Mouse (Mus musculus) left cerebral cortex, postnatal 25 days (tissue): ENCODE results near the gene Cyp1a1. TPM values are rescaled to one million over a fixed set of nuclear protein-coding genes. Genes with fewer than 3 reads are reported as not detected.

ENCODE experiments used
- DNase-seq, 2 experiments: peaks; one replicate each; pipeline ENCODE4 v3.0.0; 2022; ENCODE audit warnings: low spot score in 2 of 2, mixed read lengths in 1 of 2
- intact Hi-C: fragments of 180-260 bp; cut with DNase I; formaldehyde crosslinking; loops from one replicate; pipeline ENCODE4 v1.15.1; 2025
- total RNA-seq, 2 experiments: library from RNA; stranded (reverse); gene quantifications; 2 replicates each; pipeline ENCODE4 v1.2.3; 2021

Cyp1a1 gene
- total RNA-seq, result under 1 TPM in 1 of 2 experiments, not detected in 1; 0.14 TPM

DNA sequence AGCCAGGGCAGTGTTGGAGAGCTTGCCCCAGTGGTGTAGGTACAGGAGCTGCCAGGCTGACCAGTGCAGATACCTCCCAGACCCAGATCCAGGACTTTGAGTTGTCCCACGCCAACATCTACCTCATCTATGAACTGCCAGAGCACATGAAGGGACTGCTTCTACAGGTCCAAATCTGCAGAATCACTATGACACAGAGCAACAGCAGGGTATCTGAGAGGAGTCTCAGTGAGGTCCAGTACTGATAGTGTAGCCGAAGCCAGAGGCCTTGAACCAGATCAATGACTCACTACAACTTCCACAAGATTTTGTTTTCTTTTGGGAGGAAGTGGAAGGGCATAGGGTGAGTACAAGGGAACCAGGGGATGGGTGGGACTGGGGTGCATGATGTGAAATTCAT, at the start of gene Cyp1a1:
Gene Cyp1a1 (plus strand): TSS at position 178 of the 400 bp plus-strand sequence.
- intact Hi-C loops, result no loop called here
- no peak for DNase-seq

DNA sequence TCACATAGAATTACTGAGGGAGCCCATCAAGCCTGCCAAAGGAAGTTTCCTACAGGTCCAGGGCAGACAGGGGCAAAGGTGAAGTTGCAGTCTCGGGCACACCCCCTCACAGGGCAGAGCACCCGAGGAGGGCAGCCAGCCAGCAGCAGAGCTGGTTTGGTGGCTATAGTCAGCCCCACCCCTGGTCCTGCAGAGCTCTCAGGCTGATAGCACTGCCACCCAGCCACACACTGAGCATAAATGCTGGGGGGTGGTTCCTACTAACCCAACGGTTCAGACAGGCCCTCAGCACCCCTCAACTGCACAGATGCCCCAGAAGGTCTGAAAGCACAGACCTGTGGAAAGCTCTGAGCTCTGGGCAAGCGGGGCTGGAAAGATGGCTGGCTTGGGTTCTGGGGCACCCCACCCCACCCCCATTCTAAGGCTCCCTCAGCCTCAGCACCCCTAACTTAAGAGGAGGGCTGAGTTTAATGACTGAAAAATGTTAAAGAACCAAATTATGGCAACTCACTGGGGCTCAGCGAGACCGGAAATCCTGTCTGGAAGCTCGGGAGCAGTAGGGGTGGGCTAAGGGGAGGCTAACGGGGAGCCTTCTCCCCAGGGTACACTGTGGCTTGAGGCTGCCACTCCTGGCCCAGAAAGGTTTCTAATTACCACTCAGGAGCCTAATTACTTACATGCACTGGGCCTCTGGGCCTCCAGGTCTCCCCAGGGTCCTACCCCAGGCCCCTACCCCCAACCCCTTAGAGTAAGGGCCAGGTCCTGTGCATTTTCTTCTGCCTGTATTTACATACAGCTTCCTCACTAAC, 48.9 kb upstream of the Cyp1a1 start:
- DNase-seq, result no peak
- intact Hi-C loops, result no loop called here

DNA sequence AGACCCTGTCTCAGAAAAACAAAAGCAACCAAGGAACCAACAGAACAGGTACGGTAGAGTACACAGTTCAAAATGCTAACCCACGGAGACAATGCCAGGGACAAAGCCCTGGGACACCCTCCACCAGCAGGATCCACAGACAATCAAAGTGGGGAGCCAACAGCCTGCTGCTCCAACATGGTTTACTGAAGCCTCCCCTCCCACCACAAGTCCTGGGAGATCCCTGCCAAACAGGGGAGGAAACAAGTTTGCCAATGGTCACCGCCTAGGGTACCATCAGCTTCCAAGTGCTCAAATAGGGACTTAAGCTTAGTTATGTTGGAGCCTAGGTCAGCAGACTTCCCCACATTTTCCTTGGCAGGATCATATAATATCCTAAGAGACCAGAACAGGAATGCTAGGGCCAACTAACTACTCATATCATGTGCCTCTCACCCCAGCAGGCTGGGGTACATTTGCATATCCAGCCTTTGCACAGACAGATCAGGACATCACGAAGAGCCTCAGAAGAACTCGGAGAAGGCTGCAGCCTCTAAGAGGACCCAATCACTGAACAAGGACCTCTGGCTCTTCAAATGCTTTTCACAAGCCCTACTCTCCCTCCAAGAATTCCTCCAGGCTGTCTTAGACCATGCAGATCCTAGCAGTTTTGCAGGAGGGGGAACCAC, 47.9 kb upstream of the Cyp1a1 start:
- intact Hi-C loops, result no loop called here
- DNase-seq, result no peak

GRCm38 (mm10) chr9:57640384-57640783, 47.3 kb upstream of the Cyp1a1 start:
- peak; percentile 45 to 47 for DNase-seq
- intact Hi-C loops, result no loop called here

GRCm38 (mm10) chr9:57641022-57641421, 46.7 kb upstream of the Cyp1a1 start:
- DNase-seq, result no peak
- intact Hi-C loops, result no loop called here

- DNase-seq, result peak in 1 of 2 experiments; percentile 58
- intact Hi-C loops, result no loop called here
These were observed 45.8 kb upstream of the Cyp1a1 start for GRCm38 (mm10) chr9:57641775-57642550.

DNA sequence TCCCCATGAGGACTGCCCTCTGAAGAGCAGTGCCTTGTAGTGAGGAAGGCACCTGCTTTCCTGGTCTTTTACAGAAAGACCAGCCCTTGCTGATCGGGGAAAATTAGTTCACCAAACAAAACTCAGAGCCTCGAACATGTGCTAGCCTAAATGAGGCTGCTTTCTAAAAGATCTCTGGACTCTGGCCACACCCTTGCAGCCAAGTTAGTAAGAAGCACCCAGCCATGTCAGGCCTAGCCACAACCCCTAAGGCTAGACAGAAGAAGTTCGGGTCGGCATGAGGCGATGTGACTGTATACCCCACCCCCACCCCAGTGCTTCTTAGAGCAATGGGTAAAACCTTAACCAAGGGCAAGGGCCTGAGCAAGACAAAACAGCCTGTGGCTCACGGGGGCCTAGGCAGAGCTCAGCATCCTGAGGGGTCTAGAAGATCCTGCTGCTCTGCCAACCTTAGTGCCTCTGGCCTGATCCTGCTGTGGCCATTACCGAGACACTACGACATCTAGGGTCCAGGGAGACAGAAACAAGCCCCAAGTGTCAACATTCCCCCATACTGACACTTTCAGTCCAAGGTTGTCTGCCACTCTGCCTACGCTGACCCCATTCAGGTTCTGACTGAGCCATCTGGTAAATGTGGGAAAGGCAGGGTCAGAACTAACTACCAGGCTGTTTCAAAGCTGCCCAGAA, 44.4 kb upstream of the Cyp1a1 start:
- no peak for DNase-seq
- intact Hi-C loops, result no loop called here

- intact Hi-C loops, result loop anchor here (2.0 kb wide), 1 partner anchor 15 kb away; no protein-coding TSS in a partner anchor
- DNase-seq, result no peak
These were observed 43.9 kb upstream of the Cyp1a1 start for GRCm38 (mm10) chr9:57643856-57644180.

DNA sequence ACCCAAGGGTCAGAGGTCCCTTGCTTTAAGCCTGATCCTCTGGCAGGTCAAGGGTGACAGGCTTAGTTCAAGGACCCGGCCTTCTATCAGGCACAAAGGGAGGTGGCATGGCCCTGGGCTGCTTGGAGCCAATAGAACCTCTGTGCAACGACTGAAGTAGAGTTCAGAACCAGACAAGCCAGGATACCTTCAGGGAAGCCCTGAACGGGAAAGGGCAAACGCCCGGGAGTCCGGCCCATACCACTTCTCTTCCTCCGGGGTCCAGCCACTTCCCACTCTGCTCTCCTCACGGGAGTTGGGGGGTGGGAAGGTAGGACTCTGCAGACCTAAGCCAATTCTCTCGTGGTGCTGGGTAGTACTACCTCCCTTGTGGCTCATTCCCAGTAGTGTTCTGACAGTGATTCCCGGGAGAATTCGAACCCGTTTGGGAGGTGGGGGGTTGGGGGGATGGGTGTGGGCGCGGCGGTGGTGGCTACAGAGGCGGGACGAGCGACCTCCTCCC, 43.2 kb upstream of the Cyp1a1 start:
- intact Hi-C loops, result loop anchor here (2.0 kb wide), 1 partner anchor 16 kb away; no protein-coding TSS in a partner anchor
- DNase-seq, result no peak

- intact Hi-C loops, result loop anchor here (2.0 kb wide), 1 partner anchor 16 kb away; no protein-coding TSS in a partner anchor
- DNase-seq, result peak; percentile 91 to 92
These were observed 42.5 kb upstream of the Cyp1a1 start for GRCm38 (mm10) chr9:57644944-57645893.

- DNase-seq, result no peak
- intact Hi-C loops, result no loop called here
These were observed 41.1 kb upstream of the Cyp1a1 start for GRCm38 (mm10) chr9:57646551-57647103.

DNA sequence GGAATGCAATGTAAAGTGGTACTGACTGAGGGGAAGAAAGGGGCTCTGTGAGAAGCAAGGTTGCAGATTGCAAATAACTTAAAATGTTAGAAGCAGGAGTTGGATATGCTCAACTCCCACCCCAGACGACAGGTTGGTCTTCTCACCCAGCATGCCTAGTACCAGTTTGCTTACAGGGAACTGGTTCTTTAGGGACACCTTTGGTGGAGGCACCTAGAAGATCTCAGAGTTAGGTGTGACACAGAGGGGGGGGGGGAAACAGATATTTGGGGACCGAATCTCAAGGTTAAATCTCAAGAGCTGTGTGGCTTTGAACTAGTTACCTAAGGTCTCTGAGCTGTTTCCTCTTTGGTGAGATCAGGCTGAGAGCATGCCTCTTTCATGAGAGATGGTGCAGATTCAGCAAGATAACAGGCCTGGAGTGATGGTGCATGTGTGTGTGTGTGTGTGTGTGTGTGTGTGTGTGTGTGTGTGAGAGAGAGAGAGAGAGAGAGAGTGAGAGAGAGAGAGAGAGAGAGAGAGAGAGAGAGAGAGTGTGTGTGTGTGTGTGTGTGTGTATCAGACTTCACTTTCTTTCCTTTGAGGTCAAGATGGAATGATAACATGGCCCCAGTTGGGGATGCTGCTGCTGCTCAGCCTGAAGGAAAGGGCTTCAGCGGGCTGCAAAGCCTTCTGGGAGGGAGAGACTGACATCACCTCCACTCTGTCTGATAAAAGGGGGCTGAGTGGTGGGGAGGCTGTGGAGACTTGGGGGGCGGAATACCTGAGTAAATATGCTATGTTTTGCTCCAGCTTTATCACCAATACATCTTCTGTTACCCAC, 40.2 kb upstream of the Cyp1a1 start:
- DNase-seq, result no peak
- intact Hi-C loops, result no loop called here

DNA sequence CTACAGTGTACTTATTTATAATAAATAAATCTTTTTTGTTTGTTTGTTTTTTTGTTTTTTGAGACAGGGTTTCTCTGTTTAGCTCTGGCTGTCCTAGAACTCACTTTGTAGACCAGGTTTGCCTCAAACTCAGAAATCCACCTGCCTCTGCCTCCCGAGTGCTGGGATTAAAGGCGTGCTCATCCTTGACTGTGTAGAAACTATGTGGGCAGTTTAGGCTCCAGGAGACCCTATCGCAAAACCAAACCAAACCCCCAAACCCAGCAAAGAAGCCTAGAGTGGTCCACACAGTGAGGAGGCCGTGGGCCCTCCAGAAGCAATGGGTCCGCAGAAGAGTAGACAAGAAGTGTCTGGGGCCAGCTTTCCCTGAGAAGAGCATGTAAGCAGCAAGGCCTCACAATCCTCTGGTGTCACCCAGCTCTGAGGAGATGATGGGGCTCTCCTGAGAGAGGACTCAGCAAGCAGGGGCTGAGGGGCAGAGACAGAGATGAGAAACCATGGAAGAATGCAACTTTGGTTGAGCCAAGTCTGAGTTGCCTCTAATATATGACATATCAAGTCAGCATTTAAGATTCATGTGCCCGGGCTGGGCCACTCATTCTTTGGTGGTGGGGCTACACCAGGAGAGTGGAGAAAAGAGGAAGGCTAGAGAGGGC, 37.5 kb upstream of the Cyp1a1 start:
- no peak for DNase-seq
- intact Hi-C loops, result no loop called here

DNA sequence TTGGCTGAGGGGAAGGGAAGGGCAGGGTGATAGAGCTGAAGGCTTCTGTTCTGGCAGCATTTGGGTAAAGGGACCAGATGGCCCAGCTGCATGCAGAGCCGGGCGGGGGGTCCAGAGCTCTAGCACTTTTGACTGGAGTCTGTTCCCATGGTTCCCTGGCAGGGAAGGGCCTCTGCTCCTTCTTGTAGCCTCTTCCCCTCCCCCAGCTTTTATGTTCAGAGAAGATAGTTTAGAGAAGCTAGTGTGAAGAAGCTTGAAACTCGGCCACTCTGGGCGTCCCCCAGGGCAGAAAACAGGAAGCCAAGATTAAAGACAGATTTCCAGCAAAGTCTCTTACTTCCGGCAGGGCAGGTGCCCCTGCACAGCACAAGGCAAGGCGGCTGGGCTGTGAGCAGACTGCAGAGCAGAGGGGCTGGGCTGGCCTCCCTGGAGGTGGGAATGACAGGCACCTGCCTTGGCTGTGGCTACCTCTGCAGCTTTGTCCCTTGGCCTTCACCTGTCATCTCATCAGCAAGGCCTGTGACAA, 36.9 kb upstream of the Cyp1a1 start:
- intact Hi-C loops, result no loop called here
- DNase-seq, result no peak

DNA sequence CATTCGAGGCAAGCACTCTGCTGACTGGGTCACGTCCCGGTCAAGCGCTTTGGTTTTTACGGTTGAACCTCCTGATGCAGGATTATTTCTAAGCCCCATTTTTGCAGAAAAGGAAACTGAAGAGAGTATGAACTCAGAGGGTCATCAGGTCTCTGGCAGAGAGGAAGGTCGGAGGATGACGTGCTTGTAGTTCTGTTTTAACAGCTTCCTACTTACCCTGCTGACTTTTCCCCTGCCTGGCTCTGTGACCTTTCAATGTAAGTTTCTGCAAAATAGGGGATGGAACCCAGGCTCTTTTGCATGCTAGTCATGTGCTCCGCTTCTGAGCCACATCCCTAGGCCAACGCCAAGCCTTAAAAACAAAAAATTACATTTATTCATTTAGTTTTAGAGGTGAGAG, 35.4 kb upstream of the Cyp1a1 start:
- intact Hi-C loops, result no loop called here
- DNase-seq, result no peak

- intact Hi-C loops, result no loop called here
These were observed 34.9 kb upstream of the Cyp1a1 start for GRCm38 (mm10) chr9:57652855-57653254.

DNA sequence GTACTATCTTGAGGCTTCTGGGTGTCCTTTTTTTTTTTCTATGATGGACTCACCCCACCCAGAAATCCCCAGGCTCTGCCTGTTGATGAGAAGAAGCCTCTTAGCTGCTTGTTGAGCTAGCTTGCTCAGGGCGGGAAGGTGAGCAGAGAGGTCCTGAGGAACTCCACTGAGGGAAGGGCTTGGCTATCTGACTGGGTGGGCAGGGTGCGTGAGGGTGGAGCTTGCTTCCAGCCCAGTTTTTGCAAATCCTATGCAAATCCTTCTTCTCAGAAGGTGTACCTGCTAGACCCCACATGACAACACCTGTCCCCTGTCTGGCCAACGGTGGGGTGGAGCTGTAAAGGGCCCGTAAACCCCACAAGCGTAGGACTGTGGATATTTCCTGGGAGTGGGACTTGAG, 34.4 kb upstream of the Cyp1a1 start, which contains the start of gene Csk:
Gene Csk (minus strand): TSS at position 349 of the 400 bp plus-strand sequence.
- DNase-seq, result no peak
- intact Hi-C loops, result no loop called here

More at GRCm38 (mm10) chr9:57652855-57653254, 34.9 kb upstream of the Cyp1a1 start:
- DNase-seq, result no peak
